Mouse (Mus musculus): ENCODE results near the gene Thap12. TPM values are rescaled to one million over a fixed set of nuclear protein-coding genes. Genes with fewer than 3 reads are reported as not detected.

Thap12 gene
- 49.2 and 50.1 TPM in 2 replicates for polyA plus RNA-seq (2016; fragmentation: Nextera tagmentation; extraction: Ambion mirVana)

GRCm38 (mm10) chr7:98702283-98703240, at the start of gene Thap12:
TSS of gene Thap12 (plus strand) at chr7:98703103.
- peak within 1 kb of the TSS; percentile 90 for H3K27ac ChIP-seq (ENCODE audit: poor library complexity, severe bottlenecking)
- peak within 1 kb of the TSS; percentile 96 for H3K9ac ChIP-seq
- H3K4me3 ChIP-seq = peak within 1 kb of the TSS; percentile 94
- H3K36me3 ChIP-seq = no peaks in the 10 kb centered on the region
- no peaks in the 10 kb centered on the region for H3K27me3 ChIP-seq (replicated peaks)
- H3K4me2 ChIP-seq = peak within 1 kb of the TSS; percentile 81
- ATAC-seq (ENCODE audit: insufficient number of reproducible peaks, low FRiP score) = peak; percentile 98
- H3K9me3 ChIP-seq (replicated peaks) = no peaks in the 10 kb centered on the region
- 2% methylated on average over 60 of the region's 65 CpGs for WGBS
- H3K4me1 ChIP-seq (replicated peaks) = peaks cover 25% of the 10 kb centered on the region

- Histone ChIP-seq H3K9ac (peak overlapping the region; percentile 96), H3K4me1 (replicated peaks) (peaks cover 7% of the 10 kb centered on the region), H3K4me2 (peak overlapping the region; percentile 74), H3K36me3 (peaks cover 23% of the 10 kb centered on the region), H3K27me3 (replicated peaks) (no peaks in the 10 kb centered on the region), H3K4me3 (peak overlapping the region; percentile 96), H3K9me3 (replicated peaks) (no peaks in the 10 kb centered on the region), H3K27ac (ENCODE audit: poor library complexity, severe bottlenecking) (peak overlapping the region; percentile 98)
- under 1% methylated on average over 73 of the region's 74 CpGs for WGBS
- ATAC-seq (ENCODE audit: insufficient number of reproducible peaks, low FRiP score) = peak; percentile 76
Observed at GRCm38 (mm10) chr7:98655681-98656530, 47.0 kb upstream of the Thap12 start.

GRCm38 (mm10) chr7:98656531-98657221, 46.2 kb upstream of the Thap12 start, which contains the start of gene Emsy:
TSS of gene Emsy (minus strand) at chr7:98656783.
- peak; percentile 94 for ATAC-seq (ENCODE audit: insufficient number of reproducible peaks, low FRiP score)
- peaks cover 7% of the 10 kb centered on the region for H3K4me1 ChIP-seq (replicated peaks)
- H3K27me3 ChIP-seq (replicated peaks) = no peaks in the 10 kb centered on the region
- peak within 1 kb of the TSS; percentile 96 for H3K4me3 ChIP-seq
- H3K4me2 ChIP-seq = peak within 1 kb of the TSS; percentile 74
- H3K9me3 ChIP-seq (replicated peaks) = no peaks in the 10 kb centered on the region
- H3K27ac ChIP-seq (ENCODE audit: poor library complexity, severe bottlenecking) = peak within 1 kb of the TSS; percentile 98
- H3K9ac ChIP-seq = peak within 1 kb of the TSS; percentile 96
- H3K36me3 ChIP-seq = peaks cover 18% of the 10 kb centered on the region
- under 1% methylated on average over 42 of the region's 42 CpGs for WGBS

GRCm38 (mm10) chr7:98665166-98665565, 37.7 kb upstream of the Thap12 start:
- Histone ChIP-seq H3K27ac (ENCODE audit: poor library complexity, severe bottlenecking) (no peak overlapping the region), H3K9me3 (replicated peaks) (no peaks in the 10 kb centered on the region), H3K4me1 (replicated peaks) (peaks cover 10% of the 10 kb centered on the region), H3K27me3 (replicated peaks) (no peaks in the 10 kb centered on the region), H3K36me3 (no peaks in the 10 kb centered on the region), H3K4me2 (no peak overlapping the region), H3K9ac (no peak overlapping the region), H3K4me3 (no peak overlapping the region)
- 58% methylated on average over 5 of the region's 5 CpGs for WGBS
- no peak for ATAC-seq (ENCODE audit: insufficient number of reproducible peaks, low FRiP score)

GRCm38 (mm10) chr7:98665726-98666125, 37.2 kb upstream of the Thap12 start:
- H3K4me3 ChIP-seq = no peak overlapping the region
- 88% methylated on average over 6 of the region's 6 CpGs for WGBS

GRCm38 (mm10) chr7:98667956-98668746, 34.8 kb upstream of the Thap12 start:
- WGBS = 62% methylated on average over 6 of the region's 6 CpGs
- no peak for ATAC-seq (ENCODE audit: insufficient number of reproducible peaks, low FRiP score)
- Histone ChIP-seq H3K4me1 (replicated peaks) (peaks cover 36% of the 10 kb centered on the region), H3K9me3 (replicated peaks) (no peaks in the 10 kb centered on the region), H3K27ac (ENCODE audit: poor library complexity, severe bottlenecking) (no peak overlapping the region), H3K9ac (no peak overlapping the region), H3K4me3 (no peak overlapping the region), H3K36me3 (no peaks in the 10 kb centered on the region), H3K4me2 (no peak overlapping the region), H3K27me3 (replicated peaks) (no peaks in the 10 kb centered on the region)

More at GRCm38 (mm10) chr7:98665726-98666125, 37.2 kb upstream of the Thap12 start:
- H3K4me1 ChIP-seq (replicated peaks) = peaks cover 12% of the 10 kb centered on the region
- no peak overlapping the region for H3K27ac ChIP-seq (ENCODE audit: poor library complexity, severe bottlenecking)
- no peaks in the 10 kb centered on the region for H3K9me3 ChIP-seq (replicated peaks)
- ATAC-seq (ENCODE audit: insufficient number of reproducible peaks, low FRiP score) = no peak
- no peak overlapping the region for H3K9ac ChIP-seq
- no peaks in the 10 kb centered on the region for H3K27me3 ChIP-seq (replicated peaks)
- H3K36me3 ChIP-seq = no peaks in the 10 kb centered on the region
- no peak overlapping the region for H3K4me2 ChIP-seq

- no peaks in the 10 kb centered on the region for H3K9me3 ChIP-seq (replicated peaks)
- peaks cover 30% of the 10 kb centered on the region for H3K4me1 ChIP-seq (replicated peaks)
- ATAC-seq (ENCODE audit: insufficient number of reproducible peaks, low FRiP score) = no peak
- H3K4me2 ChIP-seq = no peak overlapping the region
- no peaks in the 10 kb centered on the region for H3K27me3 ChIP-seq (replicated peaks)
- H3K9ac ChIP-seq = no peak overlapping the region
- H3K27ac ChIP-seq (ENCODE audit: poor library complexity, severe bottlenecking) = no peak overlapping the region
- WGBS = 80% methylated on average over 4 of the region's 4 CpGs
- no peaks in the 10 kb centered on the region for H3K36me3 ChIP-seq
- H3K4me3 ChIP-seq = no peak overlapping the region
Observed at GRCm38 (mm10) chr7:98670831-98671230, 32.1 kb upstream of the Thap12 start.

GRCm38 (mm10) chr7:98671416-98671815, 31.5 kb upstream of the Thap12 start:
- H3K4me3 ChIP-seq = no peak overlapping the region
- H3K4me1 ChIP-seq (replicated peaks) = peaks cover 29% of the 10 kb centered on the region
- no peaks in the 10 kb centered on the region for H3K9me3 ChIP-seq (replicated peaks)
- H3K4me2 ChIP-seq = peak overlapping the region; percentile 48
- H3K27ac ChIP-seq (ENCODE audit: poor library complexity, severe bottlenecking) = peak overlapping the region; percentile 80; the same call in 1 of the 2 replicates
- H3K9ac ChIP-seq = no peak overlapping the region
- H3K36me3 ChIP-seq = no peaks in the 10 kb centered on the region
- H3K27me3 ChIP-seq (replicated peaks) = no peaks in the 10 kb centered on the region; the same call in 1 of the 2 replicates
- WGBS = 67% methylated on average over 9 of the region's 9 CpGs
- no peak for ATAC-seq (ENCODE audit: insufficient number of reproducible peaks, low FRiP score)

- peak; percentile 85 for ATAC-seq (ENCODE audit: insufficient number of reproducible peaks, low FRiP score)
Observed at GRCm38 (mm10) chr7:98672241-98672955, 30.5 kb upstream of the Thap12 start.

More at GRCm38 (mm10) chr7:98672241-98672955, 30.5 kb upstream of the Thap12 start:
- H3K9ac ChIP-seq = no peak overlapping the region
- H3K9me3 ChIP-seq (replicated peaks) = no peaks in the 10 kb centered on the region
- H3K27me3 ChIP-seq (replicated peaks) = no peaks in the 10 kb centered on the region; the same call in 1 of the 2 replicates
- 16% methylated on average over 11 of the region's 11 CpGs for WGBS
- peak overlapping the region; percentile 80 for H3K27ac ChIP-seq (ENCODE audit: poor library complexity, severe bottlenecking)
- H3K4me1 ChIP-seq (replicated peaks) = peaks cover 29% of the 10 kb centered on the region
- no peaks in the 10 kb centered on the region for H3K36me3 ChIP-seq
- H3K4me3 ChIP-seq = no peak overlapping the region
- H3K4me2 ChIP-seq = peak overlapping the region; percentile 48

Data from heart, embryonic 12.5 days (tissue).